Mouse (Mus musculus): ENCODE measurements around the gene Cdh22. TPM values are rescaled to one million over a fixed set of nuclear protein-coding genes. Genes with fewer than 3 reads are reported as not detected.

Gene Cdh22
- polyA plus RNA-seq, 1 experiment, result 0.80 TPM

DNA sequence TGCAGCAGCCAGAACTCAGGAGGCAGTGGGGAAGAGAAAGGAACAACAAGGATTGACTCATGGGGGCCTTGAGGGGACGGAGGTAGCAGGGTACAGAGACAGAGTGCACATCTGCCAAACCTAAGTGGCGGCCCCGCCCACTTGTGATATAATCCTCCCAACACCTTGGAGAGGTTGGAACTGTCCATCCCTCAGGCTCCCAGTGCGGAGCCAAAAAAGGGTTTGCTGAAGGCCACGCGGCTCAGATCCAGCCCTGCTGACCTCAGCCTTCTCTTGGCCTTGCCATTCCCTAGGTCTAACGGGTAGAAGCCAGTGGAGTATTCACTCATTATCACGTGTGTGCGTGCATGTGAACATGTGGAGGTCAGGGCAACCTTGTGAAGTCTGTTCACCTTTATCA is 154.0 kb downstream of the Cdh22 start:
- WGBS, result 30% methylated on average over 9 of the region's 9 CpGs
- TF ChIP-seq POLR2A (IDR thresholded peaks at IDR 0.05; ENCODE audit: borderline replicate concordance, control insufficient read depth, low read depth, low read length) (no peak), CTCF (IDR thresholded peaks at IDR 0.05; ENCODE audit: control insufficient read depth, insufficient read depth, low read length) (no peak)
- no peaks in the 10 kb centered on the region for H3K4me1 ChIP-seq (ENCODE audit: control insufficient read depth, insufficient read depth, low read length)
- no peak overlapping the region for H3K4me3 ChIP-seq (replicated peaks; ENCODE audit: control insufficient read depth, low read depth, low read length)
- no peak overlapping the region for H3K27ac ChIP-seq (ENCODE audit: control insufficient read depth, insufficient read depth, low read depth, low read length, poor library complexity)

DNA sequence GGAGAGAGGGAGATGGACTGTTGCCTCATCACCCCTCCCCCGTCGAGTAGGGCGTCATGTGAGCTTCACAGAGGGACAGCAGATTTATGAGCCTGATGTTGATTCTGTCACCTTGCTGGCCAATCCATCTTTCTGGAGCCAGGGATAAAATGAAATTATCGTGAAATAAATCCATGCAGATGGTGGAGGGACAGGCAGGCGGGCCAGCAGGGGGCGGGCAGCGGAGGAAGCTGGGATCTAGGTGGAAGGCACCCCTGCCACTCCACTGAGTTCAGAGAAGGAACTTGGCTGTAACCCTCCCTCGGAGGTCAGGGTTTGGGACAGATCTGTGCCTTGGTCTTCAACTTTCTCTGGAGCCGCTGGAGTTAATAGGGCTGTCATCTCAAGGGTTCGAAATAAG is 156.0 kb downstream of the Cdh22 start:
- no peaks in the 10 kb centered on the region for H3K4me1 ChIP-seq (ENCODE audit: control insufficient read depth, insufficient read depth, low read length)
- H3K27ac ChIP-seq (ENCODE audit: control insufficient read depth, insufficient read depth, low read depth, low read length, poor library complexity), result no peak overlapping the region
- WGBS, result 19% methylated on average over 10 of the region's 10 CpGs
- TF ChIP-seq POLR2A (IDR thresholded peaks at IDR 0.05; ENCODE audit: borderline replicate concordance, control insufficient read depth, low read depth, low read length), result no peak
- no peak for TF ChIP-seq CTCF (IDR thresholded peaks at IDR 0.05; ENCODE audit: control insufficient read depth, insufficient read depth, low read length)
- H3K4me3 ChIP-seq (replicated peaks; ENCODE audit: control insufficient read depth, low read depth, low read length), result no peak overlapping the region

DNA sequence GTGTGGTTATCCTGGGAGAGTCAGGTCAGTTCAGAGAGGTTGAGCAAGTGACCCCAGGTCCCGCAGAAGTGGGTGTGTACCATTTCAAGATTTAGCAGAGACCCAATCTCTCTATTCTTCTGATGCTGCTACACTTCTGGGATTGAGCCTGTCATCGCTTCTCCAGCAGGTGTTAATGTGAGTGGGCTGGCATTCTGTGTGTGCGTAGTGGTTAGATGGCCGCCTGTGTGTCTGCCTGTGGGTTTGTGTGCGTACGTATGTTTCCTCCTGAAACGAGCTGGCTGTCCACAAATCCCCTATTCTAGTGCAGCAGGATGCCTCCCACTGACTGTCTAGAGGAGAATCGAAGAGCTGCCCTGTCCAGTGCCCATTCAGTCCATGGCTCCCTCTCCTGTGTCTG is 156.6 kb downstream of the Cdh22 start:
- 28% methylated on average over 8 of the region's 8 CpGs for WGBS

DNA sequence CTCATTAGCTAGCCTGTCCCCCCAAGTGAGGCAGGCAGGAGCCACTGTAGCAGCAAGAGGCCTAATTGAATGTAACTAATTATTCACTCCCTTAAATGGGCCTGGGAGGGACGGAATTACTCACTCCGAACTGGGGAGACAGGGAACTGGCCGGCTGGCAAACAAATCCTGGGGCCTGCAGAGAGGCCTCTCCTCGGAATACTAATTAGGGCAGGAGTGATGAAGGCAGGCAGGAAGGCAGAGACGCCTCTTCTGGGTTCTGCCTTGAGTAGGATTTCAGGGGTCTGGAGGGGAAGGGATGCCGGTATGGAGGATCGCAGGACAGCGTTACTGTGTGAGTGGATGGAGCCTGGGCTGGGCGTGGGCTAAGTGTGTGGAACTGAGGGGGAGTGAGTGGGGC is 157.6 kb downstream of the Cdh22 start:
- Histone ChIP-seq H3K4me3 (replicated peaks; ENCODE audit: control insufficient read depth, low read depth, low read length) (no peak overlapping the region), H3K27ac (ENCODE audit: control insufficient read depth, insufficient read depth, low read depth, low read length, poor library complexity) (no peak overlapping the region), H3K4me1 (ENCODE audit: control insufficient read depth, insufficient read depth, low read length) (no peaks in the 10 kb centered on the region)
- 17% methylated on average over 9 of the region's 9 CpGs for WGBS
- TF ChIP-seq POLR2A (IDR thresholded peaks at IDR 0.05; ENCODE audit: borderline replicate concordance, control insufficient read depth, low read depth, low read length) (no peak), CTCF (IDR thresholded peaks at IDR 0.05; ENCODE audit: control insufficient read depth, insufficient read depth, low read length) (no peak)

More for the DNA sequence above, 156.6 kb downstream of the Cdh22 start:
- Histone ChIP-seq H3K4me1 (ENCODE audit: control insufficient read depth, insufficient read depth, low read length) (no peaks in the 10 kb centered on the region), H3K27ac (ENCODE audit: control insufficient read depth, insufficient read depth, low read depth, low read length, poor library complexity) (no peak overlapping the region), H3K4me3 (replicated peaks; ENCODE audit: control insufficient read depth, low read depth, low read length) (no peak overlapping the region)
- TF ChIP-seq CTCF (IDR thresholded peaks at IDR 0.05; ENCODE audit: control insufficient read depth, insufficient read depth, low read length) (no peak), POLR2A (IDR thresholded peaks at IDR 0.05; ENCODE audit: borderline replicate concordance, control insufficient read depth, low read depth, low read length) (no peak)

DNA sequence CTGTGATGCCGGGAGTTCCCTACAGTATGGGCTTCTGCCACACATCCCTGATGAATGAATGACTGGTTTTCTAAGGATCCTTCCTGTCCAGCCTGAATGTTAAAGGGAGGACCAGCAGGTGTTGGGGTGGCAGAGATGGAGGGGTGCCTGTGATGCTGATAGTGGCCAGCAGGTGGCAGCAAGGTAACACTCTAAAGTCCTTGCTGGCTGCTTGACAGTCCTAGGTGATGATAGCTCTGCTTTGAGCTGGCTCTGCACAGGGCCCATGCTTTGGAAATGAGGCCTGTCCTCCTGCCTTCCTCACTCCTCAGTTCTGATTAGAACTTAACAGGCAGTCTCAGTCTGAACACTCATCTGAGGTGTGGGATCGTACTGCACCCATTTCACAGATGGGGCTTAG is 159.7 kb downstream of the Cdh22 start:
- no peak overlapping the region for H3K27ac ChIP-seq (ENCODE audit: control insufficient read depth, insufficient read depth, low read depth, low read length, poor library complexity)
- 36% methylated on average over 2 of the region's 2 CpGs for WGBS

DNA sequence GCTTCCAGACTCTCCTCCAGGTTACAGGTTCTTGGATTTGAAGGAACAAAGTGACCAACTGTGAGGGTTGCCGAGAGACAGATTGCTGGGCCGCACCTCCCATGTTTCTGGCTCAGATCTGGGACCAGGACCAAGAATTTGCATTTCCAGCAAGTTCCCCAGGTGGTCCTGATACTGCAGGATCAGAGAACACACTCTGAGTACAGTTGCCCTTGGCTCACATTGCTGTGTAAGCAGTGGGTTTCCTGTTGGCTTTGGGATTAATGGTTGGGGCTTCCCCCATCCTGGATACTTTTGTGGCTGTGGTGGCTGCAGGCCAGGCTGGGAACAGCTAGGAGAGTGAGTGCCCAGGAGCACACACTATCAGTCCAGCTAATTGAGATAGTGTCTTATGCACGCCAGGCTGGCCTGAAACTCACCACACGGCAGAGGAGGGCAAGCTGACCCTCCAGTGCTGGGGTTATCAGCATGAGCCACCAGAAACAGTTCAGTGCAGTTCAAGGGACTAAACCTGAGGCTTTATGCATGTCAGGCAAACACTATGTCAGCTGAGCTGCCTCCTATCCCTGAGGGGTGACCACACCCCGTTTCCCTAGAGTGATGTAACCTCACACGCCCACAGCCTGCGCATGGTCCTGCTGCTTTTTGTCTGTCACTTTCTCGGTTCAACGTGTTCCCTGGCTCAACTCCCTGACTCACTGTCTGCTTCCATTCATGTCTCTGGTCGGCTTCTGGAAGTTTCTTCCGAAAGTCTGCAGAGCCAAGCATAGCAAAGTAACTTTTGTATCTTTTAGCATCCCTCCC is 160.4 kb downstream of the Cdh22 start:
- H3K27ac ChIP-seq (ENCODE audit: control insufficient read depth, insufficient read depth, low read depth, low read length, poor library complexity), result no peak overlapping the region
- no peaks in the 10 kb centered on the region for H3K4me1 ChIP-seq (ENCODE audit: control insufficient read depth, insufficient read depth, low read length)
- no peak overlapping the region for H3K4me3 ChIP-seq (replicated peaks; ENCODE audit: control insufficient read depth, low read depth, low read length)
- TF ChIP-seq CTCF (IDR thresholded peaks at IDR 0.05; ENCODE audit: control insufficient read depth, insufficient read depth, low read length) (no peak), POLR2A (IDR thresholded peaks at IDR 0.05; ENCODE audit: borderline replicate concordance, control insufficient read depth, low read depth, low read length) (no peak)
- WGBS, result 32% methylated on average over 11 of the region's 11 CpGs

More for the DNA sequence above, 159.7 kb downstream of the Cdh22 start:
- peak; percentile 95 for TF ChIP-seq CTCF (IDR thresholded peaks at IDR 0.05; ENCODE audit: control insufficient read depth, insufficient read depth, low read length)
- TF ChIP-seq POLR2A (IDR thresholded peaks at IDR 0.05; ENCODE audit: borderline replicate concordance, control insufficient read depth, low read depth, low read length), result no peak
- Histone ChIP-seq H3K4me1 (ENCODE audit: control insufficient read depth, insufficient read depth, low read length) (no peaks in the 10 kb centered on the region), H3K4me3 (replicated peaks; ENCODE audit: control insufficient read depth, low read depth, low read length) (no peak overlapping the region)

DNA sequence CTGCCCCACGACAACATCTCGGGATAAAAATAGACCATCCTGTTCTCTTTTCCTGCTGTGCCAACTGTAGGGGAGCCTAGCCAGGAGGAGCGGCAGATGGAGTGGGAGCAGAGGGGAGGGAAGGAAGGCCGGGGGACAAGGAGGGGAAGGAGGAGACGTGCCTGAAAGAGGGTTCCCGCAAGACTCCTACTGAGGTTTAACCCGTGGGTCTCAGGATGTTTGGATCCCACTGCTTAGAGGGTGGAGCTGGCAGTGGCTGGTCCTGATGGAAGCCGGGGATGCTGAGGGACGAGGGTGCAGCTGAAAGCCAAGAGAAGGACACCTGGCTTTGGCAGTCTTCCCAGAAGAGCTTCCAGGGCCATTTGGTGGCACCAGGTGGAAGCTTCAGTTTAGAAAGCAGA is 161.3 kb downstream of the Cdh22 start:
- 17% methylated on average over 9 of the region's 9 CpGs for WGBS

DNA sequence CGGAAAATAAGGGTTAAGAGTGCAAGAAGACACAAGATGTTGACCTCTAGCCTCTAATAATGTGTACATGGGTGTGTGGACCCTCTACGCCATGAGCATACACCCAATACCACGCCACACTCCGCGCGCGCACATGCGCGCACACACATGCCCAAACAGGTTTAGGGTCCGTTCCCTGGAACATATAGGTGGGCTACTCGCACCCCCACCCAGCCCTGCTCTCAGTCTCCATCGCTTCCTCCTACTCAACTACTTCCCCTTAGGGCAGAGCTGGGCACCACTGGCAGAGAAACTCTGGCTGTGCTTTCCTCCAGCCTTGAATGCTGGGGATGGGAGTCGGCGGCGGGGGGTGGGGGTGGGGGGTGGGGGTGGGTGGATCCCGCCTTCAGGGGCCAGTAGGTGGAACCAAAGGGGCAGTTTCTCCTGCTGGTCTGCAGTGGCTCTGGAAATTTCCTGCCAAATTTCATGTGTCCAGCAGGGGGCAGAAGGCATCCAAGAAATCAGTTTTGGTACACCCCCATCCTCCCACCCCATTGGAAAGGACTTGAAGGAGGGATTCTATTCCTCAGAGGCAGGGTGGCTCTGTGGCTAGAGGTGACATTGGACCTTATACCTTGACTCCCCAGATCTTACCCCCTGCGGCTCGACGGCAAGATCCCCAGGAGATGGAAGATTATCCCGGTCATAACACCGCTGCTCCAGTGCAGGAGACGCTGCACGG is 164.4 kb downstream of the Cdh22 start:
- WGBS, result 20% methylated on average over 23 of the region's 23 CpGs
- TF ChIP-seq POLR2A (IDR thresholded peaks at IDR 0.05; ENCODE audit: borderline replicate concordance, control insufficient read depth, low read depth, low read length) (no peak), CTCF (IDR thresholded peaks at IDR 0.05; ENCODE audit: control insufficient read depth, insufficient read depth, low read length) (peak; percentile 56)
- H3K4me3 ChIP-seq (replicated peaks; ENCODE audit: control insufficient read depth, low read depth, low read length), result no peak overlapping the region
- no peaks in the 10 kb centered on the region for H3K4me1 ChIP-seq (ENCODE audit: control insufficient read depth, insufficient read depth, low read length)
- no peak overlapping the region for H3K27ac ChIP-seq (ENCODE audit: control insufficient read depth, insufficient read depth, low read depth, low read length, poor library complexity)

More for the DNA sequence above, 161.3 kb downstream of the Cdh22 start:
- no peak overlapping the region for H3K4me3 ChIP-seq (replicated peaks; ENCODE audit: control insufficient read depth, low read depth, low read length)
- TF ChIP-seq CTCF (IDR thresholded peaks at IDR 0.05; ENCODE audit: control insufficient read depth, insufficient read depth, low read length) (no peak), POLR2A (IDR thresholded peaks at IDR 0.05; ENCODE audit: borderline replicate concordance, control insufficient read depth, low read depth, low read length) (no peak)
- no peak overlapping the region for H3K27ac ChIP-seq (ENCODE audit: control insufficient read depth, insufficient read depth, low read depth, low read length, poor library complexity)
- H3K4me1 ChIP-seq (ENCODE audit: control insufficient read depth, insufficient read depth, low read length), result no peaks in the 10 kb centered on the region

All from bone marrow, adult 2 months (tissue).